Mouse (Mus musculus) MEL (cell line): ENCODE measurements around the gene Tmprss7. TPM values are rescaled to one million over a fixed set of nuclear protein-coding genes. Genes with fewer than 3 reads are reported as not detected.
A peak's percentile ranks its signal among the peaks of the same experiment; 100 is the strongest.

Experiments
- DNase-seq: peaks from one replicate; pipeline ENCODE4 v3.0.0; 2011; ENCODE audit warnings: low read depth, low spot score
- H3K27ac ChIP-seq: 2 replicates; pipeline ENCODE4 v1.5.1; 2012; ENCODE audit warnings: low read depth, mild to moderate bottlenecking, control low read depth, low read length, moderate library complexity; ENCODE audit not compliant: control insufficient read depth
- H3K27me3 ChIP-seq, 2 experiments: fragments of 150-350 bp in 1 of 2; sonication (generic) in 1 of 2; 2 replicates each; pipeline ENCODE4 v1.6.1; 2012; ENCODE audit warnings: low read length in 2 of 2, mild to moderate bottlenecking in 2 of 2, improper control_type of control experiment in 1 of 2, moderate library complexity in 1 of 2; ENCODE audit not compliant: insufficient read depth in 2 of 2, control insufficient read depth in 1 of 2
- H3K36me3 ChIP-seq, 2 experiments: 2 replicates each; pipeline ENCODE4 v1.6.1; 2012 to 2014; ENCODE audit warnings: low read length in 2 of 2, improper control_type of control experiment in 1 of 2, inconsistent platforms in 1 of 2, mild to moderate bottlenecking in 1 of 2; ENCODE audit not compliant: insufficient read depth in 2 of 2, control insufficient read depth in 1 of 2
- H3K4me1 ChIP-seq, 2 experiments: fragments of 150-350 bp in 1 of 2; sonication (generic) in 1 of 2; 2 replicates each; pipeline ENCODE4 v1.6.1; 2012; ENCODE audit warnings: low read length in 2 of 2, improper control_type of control experiment in 1 of 2, mild to moderate bottlenecking in 1 of 2; ENCODE audit not compliant: insufficient read depth in 2 of 2, control insufficient read depth in 1 of 2
- H3K4me3 ChIP-seq, 2 experiments: fragments of 150-350 bp in 1 of 2; sonication (generic) in 1 of 2; 2 replicates each; pipeline ENCODE4 v1.5.1; 2012; ENCODE audit warnings: low read depth in 2 of 2, low read length in 2 of 2, mild to moderate bottlenecking in 2 of 2, moderate library complexity in 2 of 2, control low read depth in 1 of 2, improper control_type of control experiment in 1 of 2; ENCODE audit not compliant: control insufficient read depth in 1 of 2, insufficient read depth in 1 of 2
- H3K79me2 ChIP-seq: 2 replicates; pipeline ENCODE4 v1.6.1; 2012; ENCODE audit warnings: mild to moderate bottlenecking, low read length, moderate library complexity; ENCODE audit not compliant: control insufficient read depth, poor library complexity, insufficient read depth
- H3K9ac ChIP-seq: 2 replicates; pipeline ENCODE4 v1.6.1; 2012; ENCODE audit warnings: low read depth, mild to moderate bottlenecking, control low read depth, low read length, moderate library complexity; ENCODE audit not compliant: control insufficient read depth, poor library complexity, severe bottlenecking
- H3K9me3 ChIP-seq: fragments of 150-350 bp; sonication (generic); replicated peaks from 2 replicates; pipeline ENCODE4 v1.6.1; 2012; ENCODE audit warnings: mild to moderate bottlenecking, low read length, improper control_type of control experiment, moderate library complexity; ENCODE audit not compliant: insufficient read depth
- CHD2 ChIP-seq: IDR thresholded peaks from 2 replicates; pipeline ENCODE4 v1.6.1; 2011; ENCODE audit warnings: low read length, improper control_type of control experiment
- E2F4 ChIP-seq: IDR thresholded peaks from 2 replicates; pipeline ENCODE4 v1.6.1; 2011; ENCODE audit warnings: low read depth, low read length, improper control_type of control experiment, borderline replicate concordance
- ELF1 ChIP-seq: IDR thresholded peaks from 2 replicates; pipeline ENCODE4 v1.6.1; 2014; ENCODE audit warnings: low read depth, mild to moderate bottlenecking, inconsistent platforms, low read length, improper control_type of control experiment, moderate library complexity
- EP300 ChIP-seq, 2 experiments: IDR thresholded peaks; 2 replicates each; pipeline ENCODE4 v1.6.1; 2011; ENCODE audit warnings: improper control_type of control experiment in 2 of 2, low read length in 2 of 2, low read depth in 1 of 2, mild to moderate bottlenecking in 1 of 2
- ETS1 ChIP-seq: IDR thresholded peaks from 2 replicates; pipeline ENCODE4 v1.6.1; 2012; ENCODE audit warnings: low read depth, mild to moderate bottlenecking, inconsistent platforms, low read length, improper control_type of control experiment, moderate library complexity
- GABPA ChIP-seq: IDR thresholded peaks from 2 replicates; pipeline ENCODE4 v1.6.1; 2012; ENCODE audit warnings: low read depth, mild to moderate bottlenecking, inconsistent platforms, low read length, improper control_type of control experiment, moderate library complexity
- GATA1 ChIP-seq: IDR thresholded peaks from 2 replicates; pipeline ENCODE4 v1.6.1; 2011; ENCODE audit warnings: low read depth, low read length, improper control_type of control experiment
- HCFC1 ChIP-seq: IDR thresholded peaks from 2 replicates; pipeline ENCODE4 v1.6.1; 2012; ENCODE audit warnings: low read depth, mild to moderate bottlenecking, inconsistent platforms, low read length, improper control_type of control experiment, moderate library complexity
- JUND ChIP-seq: IDR thresholded peaks from 2 replicates; pipeline ENCODE4 v1.6.1; 2011; ENCODE audit warnings: low read depth, mild to moderate bottlenecking, improper control_type of control experiment, low read length
- KAT2A ChIP-seq: conservative IDR thresholded peaks from 2 replicates; pipeline ENCODE4 v1.6.1; 2012; ENCODE audit warnings: low read depth, low read length, improper control_type of control experiment, inconsistent platforms
- MAFK ChIP-seq: IDR thresholded peaks from 2 replicates; pipeline ENCODE4 v1.6.1; 2011; ENCODE audit warnings: low read depth, mild to moderate bottlenecking, low read length, improper control_type of control experiment, borderline replicate concordance
- MAZ ChIP-seq: IDR thresholded peaks from 2 replicates; pipeline ENCODE4 v1.6.1; 2012; ENCODE audit warnings: low read depth, mild to moderate bottlenecking, inconsistent platforms, low read length, improper control_type of control experiment
- MEF2A ChIP-seq: IDR thresholded peaks from 2 replicates; pipeline ENCODE4 v1.6.1; 2014; ENCODE audit warnings: low read depth, mild to moderate bottlenecking, inconsistent platforms, low read length, improper control_type of control experiment; ENCODE audit not compliant: poor library complexity, insufficient replicate concordance, severe bottlenecking; ENCODE audit errors: extremely low read depth
- MXI1 ChIP-seq: IDR thresholded peaks from 2 replicates; pipeline ENCODE4 v1.6.1; 2011; ENCODE audit warnings: mild to moderate bottlenecking, low read depth, low read length, improper control_type of control experiment
- MYB ChIP-seq: IDR thresholded peaks from 2 replicates; pipeline ENCODE4 v1.6.1; 2011; ENCODE audit warnings: mild to moderate bottlenecking, low read depth, low read length, improper control_type of control experiment
- MYC ChIP-seq: IDR thresholded peaks from 2 replicates; pipeline ENCODE4 v1.6.1; 2011; ENCODE audit warnings: low read depth, mild to moderate bottlenecking, low read length, improper control_type of control experiment, moderate library complexity
- NELFE ChIP-seq: IDR thresholded peaks from 2 replicates; pipeline ENCODE4 v1.6.1; 2011; ENCODE audit warnings: low read depth, low read length, improper control_type of control experiment
- POLR2AphosphoS2 ChIP-seq: IDR thresholded peaks from 2 replicates; pipeline ENCODE4 v1.6.1; 2011; ENCODE audit warnings: low read length, improper control_type of control experiment
- RAD21 ChIP-seq: IDR thresholded peaks from 2 replicates; pipeline ENCODE4 v1.6.1; 2011; ENCODE audit warnings: mild to moderate bottlenecking, low read depth, low read length, improper control_type of control experiment
- RCOR1 ChIP-seq: IDR thresholded peaks from 2 replicates; pipeline ENCODE4 v1.6.1; 2012; ENCODE audit warnings: low read depth, mild to moderate bottlenecking, inconsistent platforms, low read length, improper control_type of control experiment
- SIN3A ChIP-seq: IDR thresholded peaks from 2 replicates; pipeline ENCODE4 v1.6.1; 2012; ENCODE audit warnings: low read length, improper control_type of control experiment, inconsistent platforms
- SMC3 ChIP-seq: IDR thresholded peaks from 2 replicates; pipeline ENCODE4 v1.6.1; 2011; ENCODE audit warnings: low read depth, low read length, improper control_type of control experiment
- UBTF ChIP-seq: IDR thresholded peaks from 2 replicates; pipeline ENCODE4 v1.6.1; 2012; ENCODE audit warnings: low read depth, mild to moderate bottlenecking, inconsistent platforms, low read length, improper control_type of control experiment, moderate library complexity, borderline replicate concordance; ENCODE audit not compliant: insufficient read depth
- USF1 ChIP-seq: IDR thresholded peaks from 2 replicates; pipeline ENCODE4 v1.6.1; 2014; ENCODE audit warnings: low read depth, mild to moderate bottlenecking, inconsistent platforms, low read length, improper control_type of control experiment, moderate library complexity
- USF2 ChIP-seq, 2 experiments: IDR thresholded peaks; 2 replicates each; pipeline ENCODE4 v1.6.1; 2011 to 2012; ENCODE audit warnings: improper control_type of control experiment in 2 of 2, low read length in 2 of 2, borderline replicate concordance in 1 of 2, inconsistent platforms in 1 of 2, low read depth in 1 of 2, mild to moderate bottlenecking in 1 of 2; ENCODE audit not compliant: insufficient read depth in 1 of 2
- ZKSCAN1 ChIP-seq: IDR thresholded peaks from 2 replicates; pipeline ENCODE4 v1.6.1; 2012; ENCODE audit warnings: low read depth, mild to moderate bottlenecking, inconsistent platforms, low read length, improper control_type of control experiment, moderate library complexity
- ZMIZ1 ChIP-seq: IDR thresholded peaks from 2 replicates; pipeline ENCODE4 v1.6.1; 2012; ENCODE audit warnings: low read depth, mild to moderate bottlenecking, inconsistent platforms, low read length, improper control_type of control experiment, moderate library complexity
- ZNF384 ChIP-seq: IDR thresholded peaks from 2 replicates; pipeline ENCODE4 v1.6.1; 2012; ENCODE audit warnings: low read depth, mild to moderate bottlenecking, inconsistent platforms, low read length, improper control_type of control experiment
- polyA plus RNA-seq, 2 experiments: library from polyadenylated mRNA; stranded (reverse) in 1 of 2; unstranded in 1 of 2; fragments of >175 nt in 1 of 2; fragments of >200 nt in 1 of 2; gene quantifications; 2 replicates each; pipeline versions ENCODE4 v1.2.1 to v1.2.4; 2012; ENCODE audit warnings: low replicate concordance in 2 of 2, low read depth in 1 of 2; ENCODE audit not compliant: insufficient read length in 2 of 2, insufficient read depth in 1 of 2, missing spikeins in 1 of 2
- total RNA-seq: library from RNA; depleted of rRNA; stranded (reverse); fragments of 300-350 nt; gene quantifications from 2 replicates; pipeline ENCODE4 v1.2.3, GENCODE M21; 2012; rRNA removed

The Tmprss7 gene
- total RNA-seq (0.04 TPM in 1 of 2 replicates, not detected in the other), polyA plus RNA-seq (under 1 TPM in 1 of 2 experiments, not detected in 1; 0.04 TPM)

- Histone ChIP-seq H3K27me3 (peaks cover 0 to 3% of the 10 kb centered on the region in 2 experiments; a peak in 2 of 4 replicates), H3K36me3 (no peaks in the 10 kb centered on the region), H3K79me2 (no peaks in the 10 kb centered on the region), H3K4me1 (no peaks in the 10 kb centered on the region), H3K4me3 (no peak within 1 kb of the TSS), H3K9me3 (no peaks in the 10 kb centered on the region), H3K27ac (no peak within 1 kb of the TSS), H3K9ac (no peak within 1 kb of the TSS)
- TF ChIP-seq USF2 (IDR thresholded peaks at IDR 0.05; ENCODE audit: borderline replicate concordance in 1 of 2, insufficient read depth in 1 of 2, low read depth in 1 of 2, low read length in 2 of 2) (no peak), GABPA (no peak), CHD2 (no peak), GATA1 (no peak), USF1 (no peak), EP300 (IDR thresholded peaks at IDR 0.05; ENCODE audit: low read depth in 1 of 2, low read length in 2 of 2) (no peak), ZMIZ1 (no peak)
- DNase-seq: no peak
Observed at GRCm38 (mm10) chr16:45693558-45693957, at the start of gene Tmprss7. Tmprss7 (minus strand) TSS chr16:45693658.

DNA sequence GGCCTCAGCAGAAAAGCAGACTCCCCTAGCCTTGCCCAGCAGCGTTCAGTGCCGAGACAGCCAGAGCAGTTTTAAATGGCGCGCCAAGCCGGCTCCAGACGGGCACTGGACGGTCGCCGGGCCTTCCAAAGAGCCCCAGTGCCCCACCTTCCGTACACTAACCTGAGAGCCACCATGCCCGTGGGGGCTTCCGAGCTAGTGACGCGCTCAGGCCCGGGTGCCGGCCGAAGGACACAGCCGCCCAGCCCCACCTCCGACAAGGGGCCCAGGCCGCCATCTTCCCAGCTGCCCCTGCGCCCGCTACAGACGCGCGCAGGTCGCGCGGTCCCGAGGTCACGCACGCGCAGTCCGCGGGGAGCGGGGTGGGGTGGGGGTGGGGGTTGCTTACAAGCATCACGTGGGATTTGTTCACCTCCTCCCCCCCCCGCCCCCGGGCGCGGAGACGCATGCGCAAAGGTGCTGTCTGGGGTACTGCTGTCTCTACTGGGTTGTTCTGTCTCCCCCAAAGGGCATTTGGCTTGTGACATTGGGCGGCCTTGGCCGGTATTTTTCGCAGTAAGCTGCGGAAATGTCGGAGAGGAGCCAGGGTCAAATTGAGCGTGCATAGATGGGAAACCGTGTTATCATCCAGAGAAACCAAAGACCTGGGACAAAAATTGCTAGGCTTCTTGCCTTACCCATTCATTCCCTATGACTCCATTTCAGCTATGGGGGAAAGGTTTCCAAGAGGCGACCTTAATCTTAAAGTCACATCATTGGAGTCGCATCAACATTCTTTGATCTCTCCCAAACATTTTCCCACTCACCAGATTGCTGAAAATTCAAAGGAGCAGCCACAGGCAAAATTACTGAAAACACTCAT, 49.4 kb upstream of the Tmprss7 start, which contains the start of gene Abhd10:
Gene Abhd10 (minus strand): TSS at position 341 of the 862 bp plus-strand sequence.
- DNase-seq: peak; percentile 91
- Histone ChIP-seq H3K9ac (peak within 1 kb of the TSS; percentile 99), H3K36me3 (peaks cover 2 to 14% of the 10 kb centered on the region in 2 experiments; a peak in 3 of 4 replicates), H3K79me2 (peaks cover 10% of the 10 kb centered on the region), H3K4me3 (peak within 1 kb of the TSS; percentile 99), H3K27me3 (no peaks in the 10 kb centered on the region), H3K27ac (peak within 1 kb of the TSS; percentile 66), H3K4me1 (no peaks in the 10 kb centered on the region; a peak in 1 of 4 replicates), H3K9me3 (no peaks in the 10 kb centered on the region)
- TF ChIP-seq E2F4 (no peak), POLR2AphosphoS2 (peak; percentile 52; the same call in 1 of the 2 replicates), MYB (no peak), USF1 (peak; percentile 91), USF2 (IDR thresholded peaks at IDR 0.05; ENCODE audit: borderline replicate concordance in 1 of 2, insufficient read depth in 1 of 2, low read depth in 1 of 2, low read length in 2 of 2) (no peak; a peak in 1 of 4 replicates), KAT2A (no peak; the same call in 1 of the 2 replicates), EP300 (IDR thresholded peaks at IDR 0.05; ENCODE audit: low read depth in 1 of 2, low read length in 2 of 2) (no peak), JUND (no peak), MAZ (peak; percentile 85), ZKSCAN1 (no peak), UBTF (no peak), ETS1 (no peak), RAD21 (no peak), MEF2A (no peak), MXI1 (0 out of 2 replicates have a peak, but pooled peaks have one; percentile 16), MAFK (no peak), ELF1 (no peak), NELFE (peak; percentile 84), RCOR1 (no peak), ZNF384 (no peak), SIN3A (peak; percentile 25; the same call in 1 of the 2 replicates), MYC (no peak), SMC3 (no peak), HCFC1 (peak; percentile 79)
